Mouse (Mus musculus) myocyte (in vitro differentiated cells): ENCODE data around the gene Adamts2.

Source experiments
- MYOD1 ChIP-seq, 3 experiments: IDR thresholded peaks; one replicate each; pipeline ENCODE4 v1.6.1; 2011; ENCODE audit warnings: control low read depth in 2 of 3, low read depth in 2 of 3, mild to moderate bottlenecking in 2 of 3, moderate library complexity in 1 of 3; ENCODE audit not compliant: insufficient read length in 2 of 3, control insufficient read depth in 1 of 3
- POLR2A ChIP-seq: IDR thresholded peaks from one replicate; pipeline ENCODE4 v1.6.1; 2011; ENCODE audit warnings: low read depth, mild to moderate bottlenecking, control low read depth, moderate library complexity; ENCODE audit not compliant: insufficient read length
- TCF12 ChIP-seq: IDR thresholded peaks from one replicate; pipeline ENCODE4 v1.6.1; 2011; ENCODE audit warnings: mild to moderate bottlenecking, control low read depth; ENCODE audit not compliant: poor library complexity, insufficient read depth, severe bottlenecking

GRCm38 (mm10) chr11:50599156-50599555 lies 2.7 kb upstream of the Adamts2 start:
- TF ChIP-seq POLR2A = no peak
- TF ChIP-seq TCF12 = no peak
- TF ChIP-seq MYOD1 (IDR thresholded peaks at IDR 0.05; ENCODE audit: control insufficient read depth in 1 of 3, insufficient read length in 2 of 3, low read depth in 2 of 3) = no peak
